Comparison of ENCODE assay signal across 8 mouse cellular contexts in the genomic region with DNA sequence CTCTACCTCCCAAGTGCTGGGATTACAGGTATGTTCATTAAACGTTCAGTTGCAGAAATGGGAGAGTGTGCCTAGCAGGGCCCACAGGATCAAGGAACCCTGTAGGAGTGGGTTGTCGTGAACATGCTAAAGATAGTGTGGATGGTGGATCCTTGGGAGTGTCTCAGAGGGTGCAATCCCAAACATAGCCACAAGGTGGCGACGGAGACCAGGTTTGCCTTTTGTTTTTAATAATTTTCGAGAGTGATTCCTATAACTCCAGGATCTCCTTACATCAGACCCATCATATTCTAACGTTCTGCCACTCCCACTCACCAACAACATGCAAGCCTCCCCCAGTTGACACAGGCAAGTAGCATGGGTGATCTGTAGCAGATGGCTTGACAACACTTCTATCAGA. TPM values are rescaled to one million over a fixed set of nuclear protein-coding genes. Genes with fewer than 3 reads are reported as not detected.
A peak's percentile ranks its signal among the peaks of the same experiment; 100 is the strongest.
DNase-seq lines count a peak whose midpoint lies in the region; ATAC-seq and TF ChIP-seq lines count a peak whose summit lies in the region.

No protein-coding gene starts in this region.

- H3K36me3 ChIP-seq in intestine, embryonic 15.5 days = no peaks in the 10 kb centered on the region
- H3K36me3 ChIP-seq in limb, embryonic 11.5 days (ENCODE audit: control insufficient read depth, insufficient read depth, low read length) = no peaks in the 10 kb centered on the region
- no peaks in the 10 kb centered on the region for H3K36me3 ChIP-seq in midbrain, postnatal 0 days (ENCODE audit: insufficient read depth, low read length)

- no peak overlapping the region for H3K4me3 ChIP-seq in intestine, embryonic 15.5 days (replicated peaks)
- no peak overlapping the region for H3K4me3 ChIP-seq in limb, embryonic 11.5 days (ENCODE audit: low read depth, low read length)
- no peak overlapping the region for H3K4me3 ChIP-seq in midbrain, postnatal 0 days (ENCODE audit: low read depth, low read length)

- no peak overlapping the region for H3K4me2 ChIP-seq in intestine, embryonic 15.5 days (replicated peaks)
- H3K4me2 ChIP-seq in limb, embryonic 11.5 days (ENCODE audit: low read depth, severe bottlenecking) = no peak overlapping the region
- no peak overlapping the region for H3K4me2 ChIP-seq in midbrain, postnatal 0 days (ENCODE audit: low read depth, low read length, poor library complexity, severe bottlenecking)

- no peaks in the 10 kb centered on the region for H3K9me3 ChIP-seq in intestine, embryonic 15.5 days
- no peaks in the 10 kb centered on the region for H3K9me3 ChIP-seq in limb, embryonic 11.5 days (ENCODE audit: control insufficient read depth, low read length)
- H3K9me3 ChIP-seq in midbrain, postnatal 0 days (ENCODE audit: low read length) = no peaks in the 10 kb centered on the region

- peak; percentile 98 for TF ChIP-seq CTCF in midbrain, postnatal 0 days (IDR thresholded peaks at IDR 0.05)

- ATAC-seq in intestine, embryonic 15.5 days = peak; percentile 27; the same call in 1 of the 2 replicates
- no peak for ATAC-seq in limb, embryonic 11.5 days (ENCODE audit: insufficient number of reproducible peaks, low FRiP score, low TSS enrichment, low read depth)
- no peak; the same call in 1 of the 2 replicates for ATAC-seq in midbrain, postnatal 0 days (ENCODE audit: low FRiP score)

- H3K27me3 ChIP-seq in intestine, embryonic 15.5 days (replicated peaks) = no peaks in the 10 kb centered on the region
- H3K27me3 ChIP-seq in limb, embryonic 11.5 days (ENCODE audit: control insufficient read depth, insufficient read depth, low read length) = no peaks in the 10 kb centered on the region
- H3K27me3 ChIP-seq in midbrain, postnatal 0 days (ENCODE audit: insufficient read depth, low read length) = no peaks in the 10 kb centered on the region

- no peak overlapping the region for H3K9ac ChIP-seq in intestine, embryonic 15.5 days
- no peak overlapping the region for H3K9ac ChIP-seq in limb, embryonic 11.5 days (ENCODE audit: low read length)
- H3K9ac ChIP-seq in midbrain, postnatal 0 days (replicated peaks; ENCODE audit: low read length, poor library complexity, severe bottlenecking) = no peak overlapping the region

- no peak overlapping the region for H3K27ac ChIP-seq in intestine, embryonic 15.5 days
- no peak overlapping the region for H3K27ac ChIP-seq in limb, embryonic 11.5 days (replicated peaks; ENCODE audit: low read depth, low read length)
- H3K27ac ChIP-seq in midbrain, postnatal 0 days (ENCODE audit: low read depth, low read length) = no peak overlapping the region

- 4% methylated on average over 6 of the region's 6 CpGs for WGBS in intestine, embryonic 15.5 days
- WGBS in limb, embryonic 11.5 days = 7% methylated on average over 6 of the region's 6 CpGs
- 2% methylated on average over 6 of the region's 6 CpGs for WGBS in midbrain, postnatal 0 days

- 0 out of 2 replicates have a peak, but pooled peaks cover 4% of the 10 kb centered on the region for H3K4me1 ChIP-seq in intestine, embryonic 15.5 days (replicated peaks)
- peaks cover 3% of the 10 kb centered on the region; the same call in 1 of the 2 replicates for H3K4me1 ChIP-seq in limb, embryonic 11.5 days (ENCODE audit: control insufficient read depth, insufficient read depth, low read length)
- H3K4me1 ChIP-seq in midbrain, postnatal 0 days (ENCODE audit: insufficient read depth, low read length) = no peaks in the 10 kb centered on the region

- peak; percentile 81 for DNase-seq in ovary, postnatal 10 days (ENCODE audit: low spot score)
- DNase-seq in ovary, adult 18-20 months (ENCODE audit: low spot score) = no peak
- peak; percentile 79 for DNase-seq in cerebellum, adult 9-11 months
- DNase-seq in frontal cortex, postnatal 14 days (ENCODE audit: low spot score in 2 of 2) = peak; percentile 72 to 94
- peak; percentile 89 for DNase-seq in limb, embryonic 11.5 days (ENCODE audit: low spot score)
- DNase-seq in midbrain, postnatal 0 days (ENCODE audit: low spot score) = peak; percentile 79
- DNase-seq in spleen, postnatal 10 days (ENCODE audit: low spot score in 2 of 2) = peak; percentile 78 to 84

RNA-seq across cellular contexts. Expression of a gene that starts 15.7 kb away (rescaled TPM):
- 26.6 and 28.9 TPM in 2 replicates for polyA plus RNA-seq in intestine, embryonic 15.5 days (2015; fragmentation: Nextera tagmentation; extraction: Ambion mirVana)
- 19.6 and 26.5 TPM in 2 replicates for polyA plus RNA-seq in limb, embryonic 11.5 days (2014; fragmentation: Nextera tagmentation; extraction: Ambion mirVana)
- total RNA-seq in midbrain, postnatal 0 days (2014; rRNA removed) = 14.9 and 17.3 TPM in 2 replicates
- polyA plus RNA-seq in midbrain, postnatal 0 days (2015; fragmentation: Nextera tagmentation; extraction: Ambion mirVana) = 2.8 and 4.4 TPM in 2 replicates
